Comparison of ENCODE assay signal across 12 mouse cellular contexts in the genomic region with DNA sequence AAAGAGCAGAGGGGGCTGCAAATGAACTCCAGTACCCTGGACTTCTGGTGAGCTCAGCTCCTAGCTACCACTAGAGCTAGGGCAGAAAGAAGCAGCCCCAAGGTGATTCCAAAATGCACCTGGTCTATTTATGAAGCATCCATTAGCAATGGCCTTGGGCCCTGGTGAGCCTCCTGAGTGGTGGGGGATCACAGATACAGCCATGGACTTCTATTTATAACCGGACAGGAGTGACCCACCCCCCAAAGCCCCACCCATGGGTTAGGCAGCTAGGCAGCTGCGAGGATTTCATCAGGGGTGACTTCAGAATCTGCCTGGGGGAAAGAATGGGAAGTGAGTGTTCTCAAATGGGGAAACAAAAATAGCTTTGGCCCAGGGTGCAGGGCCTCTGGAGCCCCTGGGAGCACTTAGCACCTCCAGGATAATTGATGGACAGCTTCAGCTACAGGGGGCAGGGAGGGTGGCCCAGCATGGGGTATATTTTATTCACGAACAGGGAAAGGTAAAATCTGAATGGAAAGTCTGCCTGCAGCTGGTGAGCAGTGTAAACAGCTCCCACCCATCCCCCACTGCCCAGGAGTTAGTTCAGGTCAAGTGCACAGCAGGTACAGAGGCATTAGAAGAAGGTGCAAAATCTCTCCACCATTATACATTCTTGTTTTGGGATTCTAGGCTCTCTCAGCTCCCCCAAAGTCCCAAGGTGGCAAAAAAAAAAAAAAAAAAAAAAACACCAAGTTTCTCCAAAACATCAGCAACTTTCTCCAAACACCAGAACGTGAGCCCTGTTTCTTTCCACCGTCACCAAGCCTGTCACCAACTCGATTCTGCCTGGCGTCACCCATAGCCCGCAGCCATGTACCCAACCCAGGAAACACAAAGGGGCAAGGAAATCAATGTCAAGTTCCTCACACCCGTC.
DNase-seq lines count a peak whose midpoint lies in the region; ATAC-seq and TF ChIP-seq lines count a peak whose summit lies in the region.
"Had no signal": no experiment of that assay in that cellular context is flagged by ENCODE, and none has a peak within 500 bp of the region (broad histone marks: within the 10 kb centered on the region; RNA-seq: fewer than 3 reads in every experiment).

No protein-coding gene starts in this region.

- no peak overlapping the region for H3K27ac ChIP-seq in midbrain, postnatal 0 days (ENCODE audit: low read depth, low read length)
- H3K27ac ChIP-seq in midbrain, embryonic 13.5 days = no peak overlapping the region
- no peak overlapping the region for H3K27ac ChIP-seq in intestine, embryonic 15.5 days

- H3K4me2 ChIP-seq in midbrain, postnatal 0 days (ENCODE audit: low read depth, low read length, poor library complexity, severe bottlenecking) = no peak overlapping the region
- H3K4me2 ChIP-seq in midbrain, embryonic 13.5 days (replicated peaks) = no peak overlapping the region
- H3K4me2 ChIP-seq in intestine, embryonic 15.5 days (replicated peaks) = peak overlapping the region; percentile 94; the same call in 1 of the 2 replicates

- TF ChIP-seq CTCF in midbrain, postnatal 0 days (IDR thresholded peaks at IDR 0.05) = no peak

- 0 out of 2 replicates have a peak, but pooled peaks cover 6% of the 10 kb centered on the region for H3K27me3 ChIP-seq in midbrain, postnatal 0 days (ENCODE audit: insufficient read depth, low read length)
- peaks cover 56% of the 10 kb centered on the region for H3K27me3 ChIP-seq in midbrain, embryonic 13.5 days
- H3K27me3 ChIP-seq in intestine, embryonic 15.5 days (replicated peaks) = peaks cover 3% of the 10 kb centered on the region; the same call in 1 of the 2 replicates

- H3K9ac ChIP-seq in midbrain, postnatal 0 days (replicated peaks; ENCODE audit: low read length, poor library complexity, severe bottlenecking) = 0 out of 2 replicates have a peak overlapping the region, but pooled peaks have one; percentile 29
- no peak overlapping the region for H3K9ac ChIP-seq in midbrain, embryonic 13.5 days (replicated peaks)
- H3K9ac ChIP-seq in intestine, embryonic 15.5 days = no peak overlapping the region

- WGBS in midbrain, postnatal 0 days = 67% methylated on average over 9 of the region's 9 CpGs
- WGBS in midbrain, embryonic 13.5 days = 51% methylated on average over 9 of the region's 9 CpGs
- WGBS in intestine, embryonic 15.5 days = 62% methylated on average over 9 of the region's 9 CpGs

- H3K36me3 ChIP-seq in midbrain, postnatal 0 days (ENCODE audit: insufficient read depth, low read length) = no peaks in the 10 kb centered on the region
- H3K36me3 ChIP-seq in midbrain, embryonic 13.5 days = no peaks in the 10 kb centered on the region
- no peaks in the 10 kb centered on the region for H3K36me3 ChIP-seq in intestine, embryonic 15.5 days

- peaks cover 5% of the 10 kb centered on the region for H3K4me1 ChIP-seq in midbrain, postnatal 0 days (ENCODE audit: insufficient read depth, low read length)
- peaks cover 35% of the 10 kb centered on the region for H3K4me1 ChIP-seq in midbrain, embryonic 13.5 days (replicated peaks)
- H3K4me1 ChIP-seq in intestine, embryonic 15.5 days (replicated peaks) = peaks cover 14% of the 10 kb centered on the region

- H3K9me3 ChIP-seq in midbrain, postnatal 0 days (ENCODE audit: low read length) = no peaks in the 10 kb centered on the region
- H3K9me3 ChIP-seq in midbrain, embryonic 13.5 days = no peaks in the 10 kb centered on the region
- H3K9me3 ChIP-seq in intestine, embryonic 15.5 days = no peaks in the 10 kb centered on the region

- no peak overlapping the region for H3K4me3 ChIP-seq in midbrain, postnatal 0 days (ENCODE audit: low read depth, low read length)
- H3K4me3 ChIP-seq in midbrain, embryonic 13.5 days (replicated peaks) = no peak overlapping the region
- no peak overlapping the region for H3K4me3 ChIP-seq in intestine, embryonic 15.5 days (replicated peaks)

- no peak for DNase-seq in midbrain, postnatal 0 days (ENCODE audit: low spot score)
- peak; percentile 84 to 89 for DNase-seq in kidney, postnatal 25 days
- DNase-seq in layer of hippocampus, adult 18-20 months (ENCODE audit: low spot score in 2 of 2) = no peak
- no peak for DNase-seq in cerebellum, adult 8-10 months
- DNase-seq in cerebellum, adult 9-10 months = no peak
- DNase-seq: cerebellum, postnatal 14 days; gastrocnemius, adult 2 months; liver; lung, postnatal 4 days; thymus, postnatal 4 days had no signal

- ATAC-seq in midbrain, postnatal 0 days (ENCODE audit: low FRiP score) = no peak
- ATAC-seq in midbrain, embryonic 13.5 days = no peak
- ATAC-seq in intestine, embryonic 15.5 days = no peak

Comparison
In these comparisons a context has a peak if more than half of its experiments do, and no peak if none do; other contexts are left out.
1. DNase-seq: peak in kidney, postnatal 25 days (2 of 2); none in midbrain, postnatal 0 days (single experiment), layer of hippocampus, adult 18-20 months (0 of 2), cerebellum, adult 8-10 months (single experiment) and cerebellum, adult 9-10 months (single experiment).